Mouse (Mus musculus): Measurements from ENCODE around the gene Cd4. TPM values are rescaled to one million over a fixed set of nuclear protein-coding genes. Genes with fewer than 3 reads are reported as not detected.

The Cd4 gene
- total RNA-seq (2014; rRNA removed) (0.27 and 0.83 TPM in 2 replicates), polyA plus RNA-seq (2012; rRNA removed) (0.19 and 0.46 TPM in 2 replicates)

- TF ChIP-seq CTCF (IDR thresholded peaks at IDR 0.05; ENCODE audit: low read depth, low read length) = no peak
- TF ChIP-seq POLR2A (IDR thresholded peaks at IDR 0.05; ENCODE audit: extremely low read depth, insufficient read depth, low read length) = no peak
- H3K27ac ChIP-seq (replicated peaks; ENCODE audit: insufficient read depth, low read depth, low read length) = no peak within 1 kb of the TSS
- 89% methylated on average over 9 of the region's 9 CpGs for WGBS
These were observed at the start of gene Cd4 for GRCm38 (mm10) chr6:124887986-124888385. Cd4 (minus strand) TSS chr6:124888221.

GRCm38 (mm10) chr6:124937493-124937892, 49.5 kb upstream of the Cd4 start:
- no peak for DNase-seq (ENCODE audit: extremely low read depth, low read depth, low spot score)
- Histone ChIP-seq H3K4me3 (ENCODE audit: insufficient read depth, low read depth, low read length) (no peak overlapping the region), H3K9ac (ENCODE audit: low read depth, low read length) (no peak overlapping the region), H3K27ac (replicated peaks; ENCODE audit: insufficient read depth, low read depth, low read length) (no peak overlapping the region), H3K36me3 (ENCODE audit: control insufficient read depth, insufficient read depth, low read length) (peaks cover 17% of the 10 kb centered on the region), H3K4me1 (ENCODE audit: control insufficient read depth, insufficient read depth, low read length) (peaks cover under 1% of the 10 kb centered on the region; the same call in 1 of the 2 replicates), H3K79me2 (ENCODE audit: control insufficient read depth, insufficient read depth, low read length) (no peaks in the 10 kb centered on the region), H3K27me3 (ENCODE audit: control insufficient read depth, insufficient read depth, low read length) (no peaks in the 10 kb centered on the region)
- 87% methylated on average over 2 of the region's 2 CpGs for WGBS
- no peak for TF ChIP-seq CTCF (IDR thresholded peaks at IDR 0.05; ENCODE audit: low read depth, low read length)
- no peak for TF ChIP-seq POLR2A (IDR thresholded peaks at IDR 0.05; ENCODE audit: extremely low read depth, insufficient read depth, low read length)

More at GRCm38 (mm10) chr6:124887986-124888385, at the start of gene Cd4:
- DNase-seq (ENCODE audit: extremely low read depth, low read depth, low spot score) = no peak
- Histone ChIP-seq H3K79me2 (ENCODE audit: control insufficient read depth, insufficient read depth, low read length) (no peaks in the 10 kb centered on the region), H3K4me1 (ENCODE audit: control insufficient read depth, insufficient read depth, low read length) (peaks cover 7% of the 10 kb centered on the region), H3K4me3 (ENCODE audit: insufficient read depth, low read depth, low read length) (no peak within 1 kb of the TSS), H3K36me3 (ENCODE audit: control insufficient read depth, insufficient read depth, low read length) (no peaks in the 10 kb centered on the region), H3K27me3 (ENCODE audit: control insufficient read depth, insufficient read depth, low read length) (no peaks in the 10 kb centered on the region), H3K9ac (ENCODE audit: low read depth, low read length) (no peak within 1 kb of the TSS)

- peaks cover 8% of the 10 kb centered on the region; the same call in 1 of the 2 replicates for H3K4me1 ChIP-seq (ENCODE audit: control insufficient read depth, insufficient read depth, low read length)
- no peak overlapping the region for H3K27ac ChIP-seq (replicated peaks; ENCODE audit: insufficient read depth, low read depth, low read length)
- H3K4me3 ChIP-seq (ENCODE audit: insufficient read depth, low read depth, low read length) = no peak overlapping the region
- peaks cover 8% of the 10 kb centered on the region; the same call in 1 of the 2 replicates for H3K79me2 ChIP-seq (ENCODE audit: control insufficient read depth, insufficient read depth, low read length)
- peaks cover 17% of the 10 kb centered on the region for H3K36me3 ChIP-seq (ENCODE audit: control insufficient read depth, insufficient read depth, low read length)
- 65% methylated on average over 1 of the region's 1 CpGs for WGBS
- TF ChIP-seq CTCF (IDR thresholded peaks at IDR 0.05; ENCODE audit: low read depth, low read length) (no peak), POLR2A (IDR thresholded peaks at IDR 0.05; ENCODE audit: extremely low read depth, insufficient read depth, low read length) (no peak)
- no peak for DNase-seq (ENCODE audit: extremely low read depth, low read depth, low spot score)
- H3K27me3 ChIP-seq (ENCODE audit: control insufficient read depth, insufficient read depth, low read length) = no peaks in the 10 kb centered on the region
- H3K9ac ChIP-seq (ENCODE audit: low read depth, low read length) = no peak overlapping the region
These were observed 48.7 kb upstream of the Cd4 start for GRCm38 (mm10) chr6:124936681-124937080.

GRCm38 (mm10) chr6:124934670-124935069, 46.6 kb upstream of the Cd4 start:
- Histone ChIP-seq H3K79me2 (ENCODE audit: control insufficient read depth, insufficient read depth, low read length) (peaks cover 11% of the 10 kb centered on the region; the same call in 1 of the 2 replicates), H3K27ac (replicated peaks; ENCODE audit: insufficient read depth, low read depth, low read length) (no peak overlapping the region), H3K4me3 (ENCODE audit: insufficient read depth, low read depth, low read length) (no peak overlapping the region), H3K27me3 (ENCODE audit: control insufficient read depth, insufficient read depth, low read length) (no peaks in the 10 kb centered on the region), H3K36me3 (ENCODE audit: control insufficient read depth, insufficient read depth, low read length) (peaks cover 17% of the 10 kb centered on the region), H3K4me1 (ENCODE audit: control insufficient read depth, insufficient read depth, low read length) (peaks cover 10% of the 10 kb centered on the region; the same call in 1 of the 2 replicates), H3K9ac (ENCODE audit: low read depth, low read length) (no peak overlapping the region)
- 91% methylated on average over 7 of the region's 7 CpGs for WGBS
- no peak for DNase-seq (ENCODE audit: extremely low read depth, low read depth, low spot score)
- TF ChIP-seq CTCF (IDR thresholded peaks at IDR 0.05; ENCODE audit: low read depth, low read length) = no peak
- no peak for TF ChIP-seq POLR2A (IDR thresholded peaks at IDR 0.05; ENCODE audit: extremely low read depth, insufficient read depth, low read length)

DNA sequence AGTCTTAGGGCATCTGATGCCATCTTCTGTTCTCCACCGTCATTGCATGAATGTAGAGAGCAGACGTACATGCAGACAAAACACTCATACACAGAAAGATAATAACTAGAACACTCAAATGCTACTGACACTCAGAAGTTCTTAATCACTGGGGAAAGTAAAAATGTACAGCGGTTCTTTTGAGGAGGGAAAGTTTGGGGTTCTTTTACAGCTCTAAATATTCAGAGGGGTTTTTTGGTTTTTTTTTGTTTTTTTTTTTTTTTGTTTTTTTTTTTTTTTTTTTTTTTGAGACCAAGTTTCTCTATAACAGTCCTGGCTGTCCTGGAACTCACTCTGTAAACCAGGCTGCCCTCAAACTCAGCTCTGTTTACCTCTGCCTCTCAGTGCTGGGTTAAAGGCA, 45.1 kb upstream of the Cd4 start:
- 96% methylated on average over 3 of the region's 3 CpGs for WGBS
- no peak for DNase-seq (ENCODE audit: extremely low read depth, low read depth, low spot score)
- H3K4me1 ChIP-seq (ENCODE audit: control insufficient read depth, insufficient read depth, low read length) = peaks cover 14% of the 10 kb centered on the region; the same call in 1 of the 2 replicates
- no peak overlapping the region for H3K27ac ChIP-seq (replicated peaks; ENCODE audit: insufficient read depth, low read depth, low read length)
- no peak overlapping the region for H3K9ac ChIP-seq (ENCODE audit: low read depth, low read length)
- no peak overlapping the region for H3K4me3 ChIP-seq (ENCODE audit: insufficient read depth, low read depth, low read length)
- no peaks in the 10 kb centered on the region for H3K27me3 ChIP-seq (ENCODE audit: control insufficient read depth, insufficient read depth, low read length)
- TF ChIP-seq CTCF (IDR thresholded peaks at IDR 0.05; ENCODE audit: low read depth, low read length) (no peak), POLR2A (IDR thresholded peaks at IDR 0.05; ENCODE audit: extremely low read depth, insufficient read depth, low read length) (no peak)
- H3K79me2 ChIP-seq (ENCODE audit: control insufficient read depth, insufficient read depth, low read length) = peaks cover 11% of the 10 kb centered on the region; the same call in 1 of the 2 replicates
- H3K36me3 ChIP-seq (ENCODE audit: control insufficient read depth, insufficient read depth, low read length) = peaks cover 17% of the 10 kb centered on the region

- Histone ChIP-seq H3K79me2 (ENCODE audit: control insufficient read depth, insufficient read depth, low read length) (peaks cover 11% of the 10 kb centered on the region; the same call in 1 of the 2 replicates), H3K4me3 (ENCODE audit: insufficient read depth, low read depth, low read length) (0 out of 2 replicates have a peak overlapping the region, but pooled peaks have one; percentile 98), H3K9ac (ENCODE audit: low read depth, low read length) (peak overlapping the region; percentile 99), H3K4me1 (ENCODE audit: control insufficient read depth, insufficient read depth, low read length) (peaks cover 14% of the 10 kb centered on the region; the same call in 1 of the 2 replicates), H3K36me3 (ENCODE audit: control insufficient read depth, insufficient read depth, low read length) (peaks cover 17% of the 10 kb centered on the region), H3K27ac (replicated peaks; ENCODE audit: insufficient read depth, low read depth, low read length) (no peak overlapping the region), H3K27me3 (ENCODE audit: control insufficient read depth, insufficient read depth, low read length) (no peaks in the 10 kb centered on the region)
- DNase-seq (ENCODE audit: extremely low read depth, low read depth, low spot score) = no peak
- TF ChIP-seq CTCF (IDR thresholded peaks at IDR 0.05; ENCODE audit: low read depth, low read length) (no peak), POLR2A (IDR thresholded peaks at IDR 0.05; ENCODE audit: extremely low read depth, insufficient read depth, low read length) (no peak)
- 44% methylated on average over 12 of the region's 12 CpGs for WGBS
These were observed 44.3 kb upstream of the Cd4 start for GRCm38 (mm10) chr6:124932314-124932695.
